Mouse (Mus musculus): ENCODE data around the gene Larp6.
A peak's percentile ranks its signal among the peaks of the same experiment; 100 is the strongest.

The Larp6 gene

DNA sequence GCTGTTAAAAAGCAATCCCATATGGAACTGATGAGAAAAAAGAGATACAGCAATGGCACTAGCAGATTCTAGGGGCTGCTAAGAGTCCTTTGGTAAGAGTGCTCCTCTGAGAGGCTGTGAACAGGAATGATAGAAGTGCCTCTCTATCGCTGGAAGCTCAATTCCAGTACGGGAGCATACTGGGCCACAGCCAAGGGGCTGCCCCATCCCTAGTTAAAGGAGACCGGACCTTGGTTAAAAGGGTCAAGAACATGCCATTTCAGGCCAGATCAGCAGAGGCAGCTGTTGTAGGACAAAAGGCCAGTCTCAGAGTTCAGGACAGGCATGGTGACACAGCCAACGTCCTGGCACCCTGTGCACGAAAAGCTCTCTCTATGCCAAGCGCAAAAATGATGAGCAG lies 1.4 kb downstream of the Larp6 start:
- DNase-seq (ENCODE audit: extremely low read depth, low read depth, low spot score), result no peak

DNA sequence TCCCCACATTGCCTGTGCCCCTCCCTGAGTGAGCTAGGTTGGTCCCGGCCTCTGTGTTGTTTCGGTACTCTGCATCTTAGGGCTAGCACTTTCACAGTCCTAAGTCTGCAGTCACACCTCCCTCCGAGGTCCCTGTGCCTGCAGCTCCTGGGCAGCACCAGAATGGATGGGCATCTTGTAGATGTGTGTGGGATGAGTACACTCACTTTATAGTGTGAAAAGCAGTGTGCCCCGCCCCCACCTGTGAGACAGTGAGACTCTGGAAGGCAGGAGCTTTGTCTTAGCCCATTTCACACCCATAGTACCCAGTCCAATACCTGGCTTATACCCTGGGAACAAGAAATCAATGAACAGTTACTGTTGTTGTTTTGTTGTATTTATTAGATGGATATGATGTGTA lies 2.5 kb downstream of the Larp6 start:
- DNase-seq (ENCODE audit: extremely low read depth, low read depth, low spot score), result no peak

DNA sequence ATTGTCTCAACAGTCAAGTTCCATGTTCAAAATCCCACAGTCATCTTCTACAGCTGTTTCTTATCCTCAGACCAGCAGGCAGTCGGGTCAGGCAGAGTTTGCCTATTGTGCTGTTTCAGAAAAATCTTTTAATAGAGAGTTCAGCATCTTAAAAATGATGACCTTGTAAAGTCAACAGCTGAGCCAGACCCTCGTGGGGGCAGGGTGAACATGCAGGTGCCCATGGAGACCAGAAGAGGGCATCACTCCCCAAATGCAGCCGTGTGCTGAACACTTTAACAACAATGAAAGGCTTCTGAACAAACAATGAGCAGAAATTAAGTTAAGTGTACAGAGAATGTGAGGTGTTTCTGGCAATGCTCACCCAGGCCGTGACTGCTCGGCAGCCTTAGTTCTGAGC lies 3.0 kb downstream of the Larp6 start:
- no peak for DNase-seq (ENCODE audit: extremely low read depth, low read depth, low spot score)

GRCm38 (mm10) chr9:60718284-60718683 lies 5.5 kb downstream of the Larp6 start:
- no peak for DNase-seq (ENCODE audit: extremely low read depth, low read depth, low spot score)

DNA sequence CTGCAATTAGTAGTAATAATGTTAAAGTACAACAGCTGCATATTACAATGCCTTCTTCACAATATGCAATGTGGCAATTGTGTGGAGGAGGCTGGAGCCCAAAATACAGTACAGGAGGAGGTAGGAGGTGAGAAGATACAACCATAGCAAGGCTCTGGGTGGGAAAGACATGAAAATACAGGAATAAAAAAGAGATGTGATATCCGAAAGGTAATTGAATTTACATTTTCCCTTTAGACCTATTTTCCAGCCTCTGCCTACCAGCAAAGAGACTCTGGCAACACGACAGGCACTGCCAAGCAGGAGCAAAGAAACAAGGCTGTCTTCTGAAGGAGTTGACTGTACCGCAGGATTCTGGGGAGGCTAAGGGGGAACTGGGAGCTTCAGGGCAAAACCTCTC lies 6.9 kb downstream of the Larp6 start:
- DNase-seq (ENCODE audit: extremely low read depth, low read depth, low spot score), result no peak

GRCm38 (mm10) chr9:60724968-60725367 lies 12.2 kb downstream of the Larp6 start:
- DNase-seq (ENCODE audit: extremely low read depth, low read depth, low spot score), result no peak

GRCm38 (mm10) chr9:60734321-60734720 lies 21.5 kb downstream of the Larp6 start:
- DNase-seq (ENCODE audit: extremely low read depth, low read depth, low spot score), result no peak

GRCm38 (mm10) chr9:60739126-60739525 lies 26.3 kb downstream of the Larp6 start:
- DNase-seq (ENCODE audit: extremely low read depth, low read depth, low spot score), result no peak

DNA sequence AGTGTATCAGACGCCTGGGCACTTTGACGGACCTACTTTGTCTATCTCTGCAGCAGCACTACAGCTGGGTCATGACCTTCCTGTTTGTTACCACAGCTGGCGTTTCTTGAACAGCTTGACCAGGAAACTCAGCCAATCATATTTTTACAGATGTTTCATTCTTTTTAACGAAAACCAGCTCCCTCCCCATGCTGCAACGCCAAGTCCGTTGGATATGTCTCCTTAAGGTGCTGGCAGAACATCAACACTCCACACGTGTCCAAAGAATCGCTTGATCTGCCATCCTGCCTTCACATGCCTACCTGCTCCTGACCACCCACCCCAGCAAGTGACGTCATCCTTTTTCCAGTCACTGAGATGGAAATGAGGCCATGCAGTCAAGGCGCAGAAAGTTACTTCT lies 28.6 kb downstream of the Larp6 start:
- DNase-seq (ENCODE audit: extremely low read depth, low read depth, low spot score), result no peak

DNA sequence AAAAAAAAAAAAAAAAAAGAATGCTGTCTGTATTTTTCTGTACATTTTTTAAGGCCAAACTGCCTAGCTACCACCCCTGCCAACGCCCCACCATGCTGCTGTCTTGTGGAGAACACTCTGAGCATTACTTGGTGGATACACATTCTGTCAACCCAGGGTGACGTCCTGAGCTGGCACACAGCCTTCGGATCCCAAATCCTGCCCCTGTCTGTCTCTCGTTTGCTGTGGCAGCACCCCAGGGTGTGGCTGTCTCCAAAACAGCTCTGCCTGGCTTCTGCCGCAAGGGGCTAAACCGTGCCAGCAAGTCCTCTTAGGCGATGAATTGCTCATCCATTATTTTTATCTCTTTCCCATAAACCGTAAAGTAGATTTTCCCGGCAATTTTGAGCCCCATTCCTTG lies 29.7 kb downstream of the Larp6 start:
- DNase-seq (ENCODE audit: extremely low read depth, low read depth, low spot score), result no peak

GRCm38 (mm10) chr9:60743180-60743900 lies 30.6 kb downstream of the Larp6 start:
- peak; percentile 31 for DNase-seq (ENCODE audit: extremely low read depth, low read depth, low spot score)

DNA sequence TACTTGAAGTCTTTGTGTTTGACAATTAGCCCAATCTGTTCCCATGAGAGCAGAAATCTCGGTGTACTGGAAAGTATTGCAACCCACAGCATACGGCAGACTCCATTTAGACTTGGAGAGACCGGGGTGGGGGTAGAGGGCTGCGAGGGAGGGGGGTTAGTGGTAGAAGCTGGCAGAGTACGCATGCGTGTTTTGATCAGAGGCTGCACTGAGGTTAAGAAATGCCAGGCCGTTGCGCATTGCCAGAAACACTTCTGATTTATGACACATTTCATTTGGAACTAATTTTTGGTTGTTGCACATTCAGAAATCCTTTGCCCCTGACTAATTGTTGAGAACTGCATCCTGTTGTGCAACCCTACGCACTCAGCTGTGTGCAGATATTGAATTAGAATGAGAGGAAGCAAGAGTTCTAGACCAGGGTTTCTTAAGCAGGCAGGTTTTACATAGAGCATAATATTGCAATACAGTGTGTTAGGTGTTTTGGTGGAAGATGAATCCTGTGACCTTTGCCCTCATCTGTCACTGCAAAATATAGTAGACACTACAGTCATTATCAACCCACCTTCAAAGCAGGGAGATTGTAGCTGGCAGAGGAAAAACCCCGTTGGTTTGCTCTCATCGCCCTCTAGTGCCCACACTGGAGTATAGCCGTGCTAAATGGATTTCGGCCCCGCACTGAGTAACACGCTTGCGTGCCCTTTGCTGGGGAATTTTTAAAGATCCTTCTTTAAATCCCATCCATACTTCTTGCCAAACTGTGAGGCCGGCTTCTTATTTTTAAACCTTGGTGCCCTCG lies 31.6 kb downstream of the Larp6 start:
- peak; percentile 16 for DNase-seq (ENCODE audit: extremely low read depth, low read depth, low spot score)

GRCm38 (mm10) chr9:60744971-60745370 lies 32.2 kb downstream of the Larp6 start:
- no peak for DNase-seq (ENCODE audit: extremely low read depth, low read depth, low spot score)

GRCm38 (mm10) chr9:60746561-60746960 lies 33.8 kb downstream of the Larp6 start:
- DNase-seq (ENCODE audit: extremely low read depth, low read depth, low spot score), result no peak

GRCm38 (mm10) chr9:60747672-60748071 lies 34.9 kb downstream of the Larp6 start:
- DNase-seq (ENCODE audit: extremely low read depth, low read depth, low spot score), result no peak

DNA sequence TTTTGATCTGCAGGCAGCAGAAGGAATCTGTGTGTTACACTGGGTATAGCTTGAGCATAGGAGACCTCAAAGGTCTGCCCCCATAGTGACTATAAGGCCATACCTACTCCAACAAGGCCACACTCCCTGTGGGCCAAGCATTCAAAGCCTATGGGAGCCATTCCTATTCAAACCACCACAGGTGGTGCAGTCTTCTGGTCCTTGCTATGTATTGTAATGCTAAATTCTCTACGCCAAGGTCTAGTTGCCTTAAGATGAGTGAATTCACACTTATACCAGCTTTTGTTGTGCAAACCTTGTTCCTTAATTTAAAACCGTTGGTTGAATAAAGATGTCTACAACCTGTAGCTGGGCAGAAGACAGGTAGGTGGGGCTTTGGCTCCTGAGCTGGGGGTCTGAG lies 35.4 kb downstream of the Larp6 start:
- DNase-seq (ENCODE audit: extremely low read depth, low read depth, low spot score), result no peak

DNA sequence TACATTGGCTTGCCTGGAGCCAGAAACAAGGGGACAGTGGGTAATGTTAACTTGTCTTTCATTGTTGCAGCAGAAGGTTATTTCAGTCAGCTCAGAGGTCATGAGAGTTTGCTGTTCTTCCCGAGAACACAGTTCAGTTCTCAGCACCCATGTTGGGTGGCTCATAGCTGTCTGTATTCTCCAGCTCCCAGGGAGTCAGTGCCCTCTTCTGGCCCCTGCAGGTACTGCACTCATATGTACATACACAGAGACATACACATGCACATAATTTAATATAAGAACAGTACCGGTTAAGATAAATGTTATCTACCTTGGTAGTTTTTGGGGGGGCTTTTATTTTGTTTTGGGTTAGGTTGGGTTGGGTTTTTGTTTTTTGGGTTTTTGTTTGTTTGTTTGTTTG lies 36.3 kb downstream of the Larp6 start:
- no peak for DNase-seq (ENCODE audit: extremely low read depth, low read depth, low spot score)

- no peak for DNase-seq (ENCODE audit: extremely low read depth, low read depth, low spot score)
Observed at GRCm38 (mm10) chr9:60751098-60751497, 38.3 kb downstream of the Larp6 start.

DNA sequence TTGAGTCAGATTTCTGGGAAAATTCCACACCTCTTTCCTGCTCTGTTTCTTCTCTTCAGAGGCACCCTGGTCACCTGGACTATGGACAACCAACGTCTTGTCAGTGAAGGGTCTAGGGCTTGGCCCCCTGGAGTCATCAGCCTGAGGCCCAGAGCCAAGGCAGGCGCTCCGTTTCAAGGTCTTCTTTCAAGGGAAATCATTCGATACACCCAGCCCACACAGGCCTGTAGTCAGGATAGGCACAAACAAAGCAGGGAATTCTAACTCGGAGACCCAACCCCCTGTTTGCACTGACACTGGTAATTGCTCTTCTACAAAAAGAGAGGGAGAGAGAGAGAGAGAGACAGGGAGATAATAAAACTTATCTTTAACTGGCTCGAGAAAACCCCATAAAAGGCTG lies 39.2 kb downstream of the Larp6 start:
- no peak for DNase-seq (ENCODE audit: extremely low read depth, low read depth, low spot score)

DNA sequence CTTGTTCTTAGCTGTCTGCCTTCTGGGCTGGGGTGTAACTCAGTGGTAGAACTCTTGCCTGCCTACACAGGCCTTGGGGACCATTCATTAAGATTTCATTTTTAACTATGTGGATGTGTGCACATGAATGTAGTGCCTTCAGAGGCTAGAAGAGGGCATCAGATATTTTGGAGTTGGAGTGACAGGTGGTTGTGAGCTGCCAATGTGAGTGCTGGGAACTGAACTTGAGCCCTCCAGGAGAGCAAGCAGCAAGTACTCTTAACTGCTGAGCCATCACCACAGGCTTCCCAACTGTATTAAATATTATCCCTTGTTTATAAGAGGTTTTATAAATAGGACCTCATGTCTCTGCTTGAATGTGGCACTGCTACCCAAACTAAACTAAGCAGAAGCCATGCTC lies 39.8 kb downstream of the Larp6 start:
- DNase-seq (ENCODE audit: extremely low read depth, low read depth, low spot score), result no peak

DNA sequence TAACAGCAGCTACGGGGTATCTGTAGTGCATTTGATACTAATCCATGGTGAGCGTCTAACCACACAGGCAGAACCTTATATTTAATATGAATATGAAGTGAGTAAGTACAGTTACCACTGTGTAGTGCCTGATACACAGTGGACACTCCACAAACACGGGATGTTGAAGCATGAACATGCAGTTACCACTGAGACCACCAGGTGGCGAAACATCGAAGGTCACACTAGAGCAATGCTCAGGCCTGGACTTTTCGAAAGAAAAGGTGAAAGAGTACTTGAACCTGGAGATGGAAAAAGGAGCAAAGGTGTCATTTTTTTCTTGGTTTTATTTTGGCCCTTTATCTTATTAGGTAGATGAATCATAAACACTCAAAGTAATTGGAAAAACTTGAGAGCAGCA lies 43.5 kb downstream of the Larp6 start:
- DNase-seq (ENCODE audit: extremely low read depth, low read depth, low spot score), result no peak

DNA sequence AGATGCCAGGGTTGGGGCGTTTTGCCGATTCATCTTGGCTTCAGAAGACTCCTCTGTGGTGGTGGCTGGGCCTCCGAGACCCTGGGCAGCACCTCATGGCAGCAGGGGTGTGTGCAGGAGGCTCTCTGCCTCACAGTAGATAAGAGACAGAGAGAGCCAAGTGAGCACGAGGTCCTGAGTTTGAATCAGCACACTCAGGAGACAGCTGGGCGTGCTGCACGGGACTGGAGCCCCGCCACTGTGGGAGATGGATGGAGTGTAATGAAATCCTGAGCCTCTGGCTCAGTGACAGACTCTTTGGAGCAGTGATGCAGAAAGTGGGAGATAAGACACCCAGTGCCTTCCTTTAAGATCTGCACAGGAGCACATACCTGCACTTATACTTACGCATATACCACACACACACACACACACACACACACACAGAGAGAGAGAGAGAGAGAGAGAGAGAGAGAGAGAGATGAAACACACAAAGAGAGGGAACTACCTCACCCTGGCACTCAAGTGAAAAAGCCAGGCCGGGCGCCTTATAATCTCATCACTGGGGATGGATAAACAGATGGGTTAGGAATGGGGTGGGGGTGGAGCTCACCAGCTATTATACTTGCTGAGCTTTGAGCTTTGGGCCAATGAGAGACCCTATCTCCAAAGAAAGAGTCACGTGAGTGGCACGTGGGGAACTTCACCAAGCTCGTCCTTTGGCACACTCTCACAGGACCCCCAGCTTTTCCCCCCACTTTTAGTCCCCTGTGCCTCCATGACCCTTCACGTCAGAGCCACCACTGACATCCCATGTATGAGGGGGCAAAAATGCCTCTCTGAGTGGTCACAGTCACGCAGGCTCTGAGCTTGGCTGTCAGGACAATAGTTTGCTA lies 44.3 kb downstream of the Larp6 start:
- no peak for DNase-seq (ENCODE audit: extremely low read depth, low read depth, low spot score)
